Mouse (Mus musculus): Measurements from ENCODE around the gene Slc35e2.
"Not testable (repeated sequence)": the region's sequence is repeated elsewhere in the genome, so short reads cannot be mapped to it uniquely, and the experiment has no call there.

The Slc35e2 gene

GRCm38 (mm10) chr4:155669598-155670075, 68.4 kb downstream of the Slc35e2 start:
- no peak for DNase-seq (ENCODE audit: extremely low read depth, low read depth, low spot score)

GRCm38 (mm10) chr4:155670236-155670635, 69.0 kb downstream of the Slc35e2 start:
- DNase-seq (ENCODE audit: extremely low read depth, low read depth, low spot score) = not testable (repeated sequence)

- DNase-seq (ENCODE audit: extremely low read depth, low read depth, low spot score) = no peak
These were observed 70.9 kb downstream of the Slc35e2 start for GRCm38 (mm10) chr4:155672082-155672481.

Measured in fat pad, adult 2 months (tissue).